Mouse (Mus musculus) MEL (cell line): ENCODE results near the gene Atp6v0e. TPM values are rescaled to one million over a fixed set of nuclear protein-coding genes. Genes with fewer than 3 reads are reported as not detected.

ENCODE experiments used
- DNase-seq: peaks from one replicate; pipeline ENCODE4 v3.0.0; 2011; ENCODE audit warnings: low read depth, low spot score
- H3K27ac ChIP-seq: 2 replicates; pipeline ENCODE4 v1.5.1; 2012; ENCODE audit warnings: low read depth, mild to moderate bottlenecking, control low read depth, low read length, moderate library complexity; ENCODE audit not compliant: control insufficient read depth
- H3K27me3 ChIP-seq, 2 experiments: fragments of 150-350 bp in 1 of 2; sonication (generic) in 1 of 2; 2 replicates each; pipeline ENCODE4 v1.6.1; 2012; ENCODE audit warnings: low read length in 2 of 2, mild to moderate bottlenecking in 2 of 2, improper control_type of control experiment in 1 of 2, moderate library complexity in 1 of 2; ENCODE audit not compliant: insufficient read depth in 2 of 2, control insufficient read depth in 1 of 2
- H3K36me3 ChIP-seq, 2 experiments: 2 replicates each; pipeline ENCODE4 v1.6.1; 2012 to 2014; ENCODE audit warnings: low read length in 2 of 2, improper control_type of control experiment in 1 of 2, inconsistent platforms in 1 of 2, mild to moderate bottlenecking in 1 of 2; ENCODE audit not compliant: insufficient read depth in 2 of 2, control insufficient read depth in 1 of 2
- H3K4me1 ChIP-seq, 2 experiments: fragments of 150-350 bp in 1 of 2; sonication (generic) in 1 of 2; 2 replicates each; pipeline ENCODE4 v1.6.1; 2012; ENCODE audit warnings: low read length in 2 of 2, improper control_type of control experiment in 1 of 2, mild to moderate bottlenecking in 1 of 2; ENCODE audit not compliant: insufficient read depth in 2 of 2, control insufficient read depth in 1 of 2
- H3K4me3 ChIP-seq, 2 experiments: fragments of 150-350 bp in 1 of 2; sonication (generic) in 1 of 2; 2 replicates each; pipeline ENCODE4 v1.5.1; 2012; ENCODE audit warnings: low read depth in 2 of 2, low read length in 2 of 2, mild to moderate bottlenecking in 2 of 2, moderate library complexity in 2 of 2, control low read depth in 1 of 2, improper control_type of control experiment in 1 of 2; ENCODE audit not compliant: control insufficient read depth in 1 of 2, insufficient read depth in 1 of 2
- H3K79me2 ChIP-seq: 2 replicates; pipeline ENCODE4 v1.6.1; 2012; ENCODE audit warnings: mild to moderate bottlenecking, low read length, moderate library complexity; ENCODE audit not compliant: control insufficient read depth, poor library complexity, insufficient read depth
- H3K9ac ChIP-seq: 2 replicates; pipeline ENCODE4 v1.6.1; 2012; ENCODE audit warnings: low read depth, mild to moderate bottlenecking, control low read depth, low read length, moderate library complexity; ENCODE audit not compliant: control insufficient read depth, poor library complexity, severe bottlenecking
- H3K9me3 ChIP-seq: fragments of 150-350 bp; sonication (generic); replicated peaks from 2 replicates; pipeline ENCODE4 v1.6.1; 2012; ENCODE audit warnings: mild to moderate bottlenecking, low read length, improper control_type of control experiment, moderate library complexity; ENCODE audit not compliant: insufficient read depth
- BHLHE40 ChIP-seq: IDR thresholded peaks from 2 replicates; pipeline ENCODE4 v1.6.1; 2012; ENCODE audit warnings: low read depth, mild to moderate bottlenecking, inconsistent platforms, low read length, improper control_type of control experiment, borderline replicate concordance
- CHD1 ChIP-seq: IDR thresholded peaks from 2 replicates; pipeline ENCODE4 v1.6.1; 2012; ENCODE audit warnings: low read depth, mild to moderate bottlenecking, inconsistent platforms, low read length, improper control_type of control experiment
- CHD2 ChIP-seq: IDR thresholded peaks from 2 replicates; pipeline ENCODE4 v1.6.1; 2011; ENCODE audit warnings: low read length, improper control_type of control experiment
- CTCF ChIP-seq, 3 experiments: IDR thresholded peaks in 2 of 3; conservative IDR thresholded peaks in 1 of 3; 2 replicates each; pipeline ENCODE4 v1.5.1; 2011 to 2012; ENCODE audit warnings: low read length in 3 of 3, low read depth in 2 of 3, mild to moderate bottlenecking in 2 of 3, improper control_type of control experiment in 1 of 3, inconsistent platforms in 1 of 3, mixed read lengths in 1 of 3, moderate library complexity in 1 of 3; ENCODE audit not compliant: control insufficient read depth in 1 of 3, insufficient read depth in 1 of 3, poor library complexity in 1 of 3, severe bottlenecking in 1 of 3
- E2F4 ChIP-seq: IDR thresholded peaks from 2 replicates; pipeline ENCODE4 v1.6.1; 2011; ENCODE audit warnings: low read depth, low read length, improper control_type of control experiment, borderline replicate concordance
- ELF1 ChIP-seq: IDR thresholded peaks from 2 replicates; pipeline ENCODE4 v1.6.1; 2014; ENCODE audit warnings: low read depth, mild to moderate bottlenecking, inconsistent platforms, low read length, improper control_type of control experiment, moderate library complexity
- EP300 ChIP-seq, 2 experiments: IDR thresholded peaks; 2 replicates each; pipeline ENCODE4 v1.6.1; 2011; ENCODE audit warnings: improper control_type of control experiment in 2 of 2, low read length in 2 of 2, low read depth in 1 of 2, mild to moderate bottlenecking in 1 of 2
- ETS1 ChIP-seq: IDR thresholded peaks from 2 replicates; pipeline ENCODE4 v1.6.1; 2012; ENCODE audit warnings: low read depth, mild to moderate bottlenecking, inconsistent platforms, low read length, improper control_type of control experiment, moderate library complexity
- GABPA ChIP-seq: IDR thresholded peaks from 2 replicates; pipeline ENCODE4 v1.6.1; 2012; ENCODE audit warnings: low read depth, mild to moderate bottlenecking, inconsistent platforms, low read length, improper control_type of control experiment, moderate library complexity
- KAT2A ChIP-seq: conservative IDR thresholded peaks from 2 replicates; pipeline ENCODE4 v1.6.1; 2012; ENCODE audit warnings: low read depth, low read length, improper control_type of control experiment, inconsistent platforms
- MAFK ChIP-seq: IDR thresholded peaks from 2 replicates; pipeline ENCODE4 v1.6.1; 2011; ENCODE audit warnings: low read depth, mild to moderate bottlenecking, low read length, improper control_type of control experiment, borderline replicate concordance
- MAX ChIP-seq: IDR thresholded peaks from 2 replicates; pipeline ENCODE4 v1.6.1; 2011; ENCODE audit warnings: low read length, improper control_type of control experiment
- MAZ ChIP-seq: IDR thresholded peaks from 2 replicates; pipeline ENCODE4 v1.6.1; 2012; ENCODE audit warnings: low read depth, mild to moderate bottlenecking, inconsistent platforms, low read length, improper control_type of control experiment
- MEF2A ChIP-seq: IDR thresholded peaks from 2 replicates; pipeline ENCODE4 v1.6.1; 2014; ENCODE audit warnings: low read depth, mild to moderate bottlenecking, inconsistent platforms, low read length, improper control_type of control experiment; ENCODE audit not compliant: poor library complexity, insufficient replicate concordance, severe bottlenecking; ENCODE audit errors: extremely low read depth
- MXI1 ChIP-seq: IDR thresholded peaks from 2 replicates; pipeline ENCODE4 v1.6.1; 2011; ENCODE audit warnings: mild to moderate bottlenecking, low read depth, low read length, improper control_type of control experiment
- MYB ChIP-seq: IDR thresholded peaks from 2 replicates; pipeline ENCODE4 v1.6.1; 2011; ENCODE audit warnings: mild to moderate bottlenecking, low read depth, low read length, improper control_type of control experiment
- MYC ChIP-seq: IDR thresholded peaks from 2 replicates; pipeline ENCODE4 v1.6.1; 2011; ENCODE audit warnings: low read depth, mild to moderate bottlenecking, low read length, improper control_type of control experiment, moderate library complexity
- NELFE ChIP-seq: IDR thresholded peaks from 2 replicates; pipeline ENCODE4 v1.6.1; 2011; ENCODE audit warnings: low read depth, low read length, improper control_type of control experiment
- NRF1 ChIP-seq: IDR thresholded peaks from 2 replicates; pipeline ENCODE4 v1.6.1; 2014; ENCODE audit warnings: low read depth, mild to moderate bottlenecking, inconsistent platforms, low read length, improper control_type of control experiment, moderate library complexity; ENCODE audit not compliant: poor library complexity, insufficient read depth, severe bottlenecking
- POLR2A ChIP-seq, 2 experiments: IDR thresholded peaks; 2 replicates each; pipeline ENCODE4 v1.6.1; 2011 to 2012; ENCODE audit warnings: low read length in 2 of 2, mild to moderate bottlenecking in 2 of 2, control low read depth in 1 of 2, improper control_type of control experiment in 1 of 2, low read depth in 1 of 2, moderate library complexity in 1 of 2; ENCODE audit not compliant: control insufficient read depth in 1 of 2, insufficient read depth in 1 of 2, poor library complexity in 1 of 2
- POLR2AphosphoS2 ChIP-seq: IDR thresholded peaks from 2 replicates; pipeline ENCODE4 v1.6.1; 2011; ENCODE audit warnings: low read length, improper control_type of control experiment
- POLR2AphosphoS5 ChIP-seq: IDR thresholded peaks from 2 replicates; pipeline ENCODE4 v1.6.1; 2012; ENCODE audit warnings: low read depth, borderline replicate concordance, mild to moderate bottlenecking, inconsistent platforms, low read length, moderate library complexity, mixed read lengths
- RAD21 ChIP-seq: IDR thresholded peaks from 2 replicates; pipeline ENCODE4 v1.6.1; 2011; ENCODE audit warnings: mild to moderate bottlenecking, low read depth, low read length, improper control_type of control experiment
- RCOR1 ChIP-seq: IDR thresholded peaks from 2 replicates; pipeline ENCODE4 v1.6.1; 2012; ENCODE audit warnings: low read depth, mild to moderate bottlenecking, inconsistent platforms, low read length, improper control_type of control experiment
- SIN3A ChIP-seq: IDR thresholded peaks from 2 replicates; pipeline ENCODE4 v1.6.1; 2012; ENCODE audit warnings: low read length, improper control_type of control experiment, inconsistent platforms
- SMC3 ChIP-seq: IDR thresholded peaks from 2 replicates; pipeline ENCODE4 v1.6.1; 2011; ENCODE audit warnings: low read depth, low read length, improper control_type of control experiment
- TAL1 ChIP-seq: IDR thresholded peaks from 2 replicates; pipeline ENCODE4 v1.6.1; 2012; ENCODE audit warnings: mild to moderate bottlenecking, inconsistent platforms, low read length, moderate library complexity, mixed read lengths
- TBP ChIP-seq: IDR thresholded peaks from 2 replicates; pipeline ENCODE4 v1.8.0; 2011; ENCODE audit warnings: low read depth, low read length, improper control_type of control experiment
- TCF12 ChIP-seq: IDR thresholded peaks from 2 replicates; pipeline ENCODE4 v1.6.1; 2014; ENCODE audit warnings: low read depth, mild to moderate bottlenecking, inconsistent platforms, low read length, improper control_type of control experiment, moderate library complexity
- UBTF ChIP-seq: IDR thresholded peaks from 2 replicates; pipeline ENCODE4 v1.6.1; 2012; ENCODE audit warnings: low read depth, mild to moderate bottlenecking, inconsistent platforms, low read length, improper control_type of control experiment, moderate library complexity, borderline replicate concordance; ENCODE audit not compliant: insufficient read depth
- USF2 ChIP-seq, 2 experiments: IDR thresholded peaks; 2 replicates each; pipeline ENCODE4 v1.6.1; 2011 to 2012; ENCODE audit warnings: improper control_type of control experiment in 2 of 2, low read length in 2 of 2, borderline replicate concordance in 1 of 2, inconsistent platforms in 1 of 2, low read depth in 1 of 2, mild to moderate bottlenecking in 1 of 2; ENCODE audit not compliant: insufficient read depth in 1 of 2
- ZC3H11A ChIP-seq: IDR thresholded peaks from 2 replicates; pipeline ENCODE4 v1.6.1; 2012; ENCODE audit warnings: low read depth, mild to moderate bottlenecking, inconsistent platforms, low read length, improper control_type of control experiment
- ZKSCAN1 ChIP-seq: IDR thresholded peaks from 2 replicates; pipeline ENCODE4 v1.6.1; 2012; ENCODE audit warnings: low read depth, mild to moderate bottlenecking, inconsistent platforms, low read length, improper control_type of control experiment, moderate library complexity
- ZMIZ1 ChIP-seq: IDR thresholded peaks from 2 replicates; pipeline ENCODE4 v1.6.1; 2012; ENCODE audit warnings: low read depth, mild to moderate bottlenecking, inconsistent platforms, low read length, improper control_type of control experiment, moderate library complexity
- ZNF384 ChIP-seq: IDR thresholded peaks from 2 replicates; pipeline ENCODE4 v1.6.1; 2012; ENCODE audit warnings: low read depth, mild to moderate bottlenecking, inconsistent platforms, low read length, improper control_type of control experiment
- polyA plus RNA-seq, 2 experiments: library from polyadenylated mRNA; stranded (reverse) in 1 of 2; unstranded in 1 of 2; fragments of >175 nt in 1 of 2; fragments of >200 nt in 1 of 2; gene quantifications; 2 replicates each; pipeline versions ENCODE4 v1.2.1 to v1.2.4; 2012; ENCODE audit warnings: low replicate concordance in 2 of 2, low read depth in 1 of 2; ENCODE audit not compliant: insufficient read length in 2 of 2, insufficient read depth in 1 of 2, missing spikeins in 1 of 2
- total RNA-seq: library from RNA; depleted of rRNA; stranded (reverse); fragments of 300-350 nt; gene quantifications from 2 replicates; pipeline ENCODE4 v1.2.3, GENCODE M21; 2012

Atp6v0e gene
- total and polyA plus RNA-seq, 3 experiments = 173 to 200 TPM; not detected in 1

DNA sequence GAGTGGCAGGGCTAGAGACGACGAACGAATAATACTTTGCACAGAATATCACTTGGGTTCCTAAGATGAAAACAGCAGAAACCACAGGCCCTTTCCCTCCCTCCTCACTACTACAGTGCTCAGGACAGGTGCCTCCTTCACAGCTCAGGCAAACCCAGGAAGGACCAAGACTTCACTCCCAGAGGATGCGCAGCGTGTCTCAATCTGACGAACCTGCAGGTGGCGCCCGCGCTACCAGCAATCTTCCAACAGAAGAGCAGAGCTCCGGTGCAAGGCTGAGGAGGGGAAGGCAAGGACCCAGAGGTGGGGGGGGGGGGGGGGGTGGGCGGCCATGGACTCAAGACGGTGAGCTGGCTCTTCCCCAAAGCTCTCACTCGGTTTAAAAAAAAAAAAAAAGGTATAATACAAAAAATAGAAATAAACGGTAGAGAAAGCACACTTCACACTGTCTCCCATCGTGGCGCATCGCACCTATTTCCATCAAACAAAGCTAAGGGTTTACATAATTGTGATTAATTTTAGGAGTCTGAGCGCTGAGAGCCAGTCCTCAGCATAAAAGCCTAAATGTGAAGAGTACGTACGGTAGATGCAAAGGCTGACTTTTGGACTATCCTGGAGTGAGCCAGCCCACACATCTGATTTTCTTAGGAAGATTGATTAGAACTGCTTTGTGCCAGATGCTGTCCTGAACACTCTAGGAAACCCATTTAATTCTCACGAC, 2.7 kb upstream of the Atp6v0e start:
- Histone ChIP-seq H3K9ac (no peak overlapping the region), H3K27me3 (no peaks in the 10 kb centered on the region), H3K36me3 (peaks cover 0 to 13% of the 10 kb centered on the region in 2 experiments; a peak in 2 of 4 replicates), H3K9me3 (no peaks in the 10 kb centered on the region), H3K4me3 (no peak overlapping the region), H3K79me2 (peaks cover 3% of the 10 kb centered on the region; the same call in 1 of the 2 replicates), H3K27ac (no peak overlapping the region), H3K4me1 (peaks cover 2 to 18% of the 10 kb centered on the region in 2 experiments; a peak in 3 of 4 replicates)
- peak; percentile 79 for DNase-seq
- TF ChIP-seq TCF12 = no peak
- no peak for TF ChIP-seq POLR2A (IDR thresholded peaks at IDR 0.05; ENCODE audit: control insufficient read depth in 1 of 2, insufficient read depth in 1 of 2, low read depth in 1 of 2, low read length in 2 of 2, poor library complexity in 1 of 2)
- no peak for TF ChIP-seq MYB
- no peak for TF ChIP-seq ETS1
- TF ChIP-seq E2F4 = no peak
- TF ChIP-seq SMC3 = peak; percentile 85
- no peak for TF ChIP-seq TBP
- no peak for TF ChIP-seq EP300 (IDR thresholded peaks at IDR 0.05; ENCODE audit: low read depth in 1 of 2, low read length in 2 of 2)
- TF ChIP-seq RCOR1 = no peak
- TF ChIP-seq MXI1 = no peak
- no peak for TF ChIP-seq TAL1
- no peak for TF ChIP-seq ZNF384
- TF ChIP-seq MEF2A = no peak
- TF ChIP-seq MAX = no peak
- no peak for TF ChIP-seq GABPA
- no peak for TF ChIP-seq USF2 (IDR thresholded peaks at IDR 0.05; ENCODE audit: borderline replicate concordance in 1 of 2, insufficient read depth in 1 of 2, low read depth in 1 of 2, low read length in 2 of 2)
- TF ChIP-seq KAT2A = no peak
- no peak for TF ChIP-seq NELFE
- TF ChIP-seq NRF1 = peak; percentile 40; the same call in 1 of the 2 replicates
- TF ChIP-seq SIN3A = no peak
- TF ChIP-seq RAD21 = peak; percentile 60
- TF ChIP-seq UBTF = no peak
- no peak for TF ChIP-seq POLR2AphosphoS2
- TF ChIP-seq ELF1 = no peak
- TF ChIP-seq ZC3H11A = peak; percentile 59
- TF ChIP-seq BHLHE40 = no peak
- no peak for TF ChIP-seq MYC
- TF ChIP-seq CTCF (IDR thresholded peaks at IDR 0.05 in 2 of 3, conservative IDR thresholded peaks at IDR 0.05 in 1 of 3; ENCODE audit: control insufficient read depth in 1 of 3, insufficient read depth in 1 of 3, low read depth in 2 of 3, low read length in 3 of 3, poor library complexity in 1 of 3, severe bottlenecking in 1 of 3) = peak; percentile 53 to 91 (median 76); a peak in 5 of 6 replicates
- TF ChIP-seq MAFK = no peak
- TF ChIP-seq ZMIZ1 = no peak
- no peak for TF ChIP-seq POLR2AphosphoS5
- no peak for TF ChIP-seq CHD2
- TF ChIP-seq ZKSCAN1 = no peak
- no peak for TF ChIP-seq CHD1
- no peak for TF ChIP-seq MAZ
